Mouse (Mus musculus): ENCODE results near the gene Mif.
A peak's percentile ranks its signal among the peaks of the same experiment; 100 is the strongest.

- no peak for TF ChIP-seq MEF2A (IDR thresholded peaks at IDR 0.05; ENCODE audit: borderline replicate concordance, low read depth, low read length)
- no peak; the same call in 1 of the 2 replicates for TF ChIP-seq POLR2A (IDR thresholded peaks at IDR 0.05; ENCODE audit: low read depth, low read length)
- no peak for TF ChIP-seq CTCF (conservative IDR thresholded peaks at IDR 0.05 in 1 of 2, IDR thresholded peaks at IDR 0.05 in 1 of 2; ENCODE audit: low read depth in 2 of 2, low read length in 2 of 2)
- peak; percentile 44; the same call in 1 of the 2 replicates for TF ChIP-seq TCF12 (IDR thresholded peaks at IDR 0.05; ENCODE audit: low read depth, low read length)
- no peak for TF ChIP-seq NRF1 (IDR thresholded peaks at IDR 0.05; ENCODE audit: low read depth, low read length)
- TF ChIP-seq ZKSCAN1 (IDR thresholded peaks at IDR 0.05; ENCODE audit: borderline replicate concordance, low read depth, low read length): no peak
- TF ChIP-seq TBP (conservative IDR thresholded peaks at IDR 0.05; ENCODE audit: low read depth, low read length): no peak
- TF ChIP-seq EP300 (IDR thresholded peaks at IDR 0.05; ENCODE audit: low read length): peak; percentile 53
- TF ChIP-seq RAD21 (IDR thresholded peaks at IDR 0.05; ENCODE audit: low read depth, low read length): no peak
- TF ChIP-seq SIN3A (IDR thresholded peaks at IDR 0.05; ENCODE audit: low read length): peak; percentile 50; the same call in 1 of the 2 replicates
- no peak for TF ChIP-seq CHD2 (IDR thresholded peaks at IDR 0.05; ENCODE audit: low read length)
- TF ChIP-seq MAX (IDR thresholded peaks at IDR 0.05; ENCODE audit: low read length): no peak
Observed at GRCm38 (mm10) chr10:75894601-75895000, 34.6 kb upstream of the Mif start.
